Mouse (Mus musculus): ENCODE results near the gene Rps4x.

GRCm38 (mm10) chrX:102156618-102157422 is 32.4 kb downstream of the Rps4x start, which contains the start of gene Ercc6l:
- TF ChIP-seq EP300 (IDR thresholded peaks at IDR 0.05), result peak; percentile 35; the same call in 1 of the 2 replicates
- no peak for TF ChIP-seq CTCF (IDR thresholded peaks at IDR 0.05)

All from lung, postnatal 0 days (tissue).